Mouse (Mus musculus): ENCODE data around the gene Map4k5. TPM values are rescaled to one million over a fixed set of nuclear protein-coding genes. Genes with fewer than 3 reads are reported as not detected.

Gene Map4k5
- polyA plus RNA-seq, 1 experiment: 107 TPM

GRCm38 (mm10) chr12:69789766-69790529 lies 103.1 kb downstream of the Map4k5 start:
- Histone ChIP-seq H3K9me3 (replicated peaks; ENCODE audit: control insufficient read depth, insufficient read depth, low read length, poor library complexity, severe bottlenecking) (no peaks in the 10 kb centered on the region), H3K4me3 (ENCODE audit: low read depth, low read length) (peak overlapping the region; percentile 62; the same call in 1 of the 2 replicates), H3K27me3 (ENCODE audit: control insufficient read depth, insufficient read depth, low read length, poor library complexity, severe bottlenecking) (no peaks in the 10 kb centered on the region), H3K9ac (ENCODE audit: low read depth, poor library complexity, severe bottlenecking) (no peak overlapping the region), H3K27ac (ENCODE audit: insufficient read depth, low read length) (no peak overlapping the region), H3K36me3 (ENCODE audit: control insufficient read depth, insufficient read depth, low read length, poor library complexity, severe bottlenecking) (no peaks in the 10 kb centered on the region), H3K4me1 (ENCODE audit: control insufficient read depth, insufficient read depth, low read length) (no peaks in the 10 kb centered on the region)
- TF ChIP-seq POLR2A (IDR thresholded peaks at IDR 0.05; ENCODE audit: insufficient read depth, low read length) (no peak), CTCF (IDR thresholded peaks at IDR 0.05; ENCODE audit: low read depth, low read length) (no peak), EP300 (IDR thresholded peaks at IDR 0.05; ENCODE audit: insufficient read depth, low read depth, low read length) (no peak)

GRCm38 (mm10) chr12:69788380-69788779 lies 104.6 kb downstream of the Map4k5 start:
- TF ChIP-seq POLR2A (IDR thresholded peaks at IDR 0.05; ENCODE audit: insufficient read depth, low read length) (no peak), EP300 (IDR thresholded peaks at IDR 0.05; ENCODE audit: insufficient read depth, low read depth, low read length) (no peak), CTCF (IDR thresholded peaks at IDR 0.05; ENCODE audit: low read depth, low read length) (no peak)
- Histone ChIP-seq H3K4me3 (ENCODE audit: low read depth, low read length) (no peak overlapping the region), H3K36me3 (ENCODE audit: control insufficient read depth, insufficient read depth, low read length, poor library complexity, severe bottlenecking) (no peaks in the 10 kb centered on the region), H3K4me1 (ENCODE audit: control insufficient read depth, insufficient read depth, low read length) (peaks cover 2% of the 10 kb centered on the region), H3K9me3 (replicated peaks; ENCODE audit: control insufficient read depth, insufficient read depth, low read length, poor library complexity, severe bottlenecking) (no peaks in the 10 kb centered on the region), H3K27ac (ENCODE audit: insufficient read depth, low read length) (no peak overlapping the region), H3K9ac (ENCODE audit: low read depth, poor library complexity, severe bottlenecking) (no peak overlapping the region), H3K27me3 (ENCODE audit: control insufficient read depth, insufficient read depth, low read length, poor library complexity, severe bottlenecking) (no peaks in the 10 kb centered on the region)

GRCm38 (mm10) chr12:69785471-69785870 lies 107.5 kb downstream of the Map4k5 start:
- H3K9ac ChIP-seq (ENCODE audit: low read depth, poor library complexity, severe bottlenecking): no peak overlapping the region
- TF ChIP-seq CTCF (IDR thresholded peaks at IDR 0.05; ENCODE audit: low read depth, low read length): no peak
- no peak for TF ChIP-seq POLR2A (IDR thresholded peaks at IDR 0.05; ENCODE audit: insufficient read depth, low read length)
- TF ChIP-seq EP300 (IDR thresholded peaks at IDR 0.05; ENCODE audit: insufficient read depth, low read depth, low read length): no peak

GRCm38 (mm10) chr12:69783247-69784025 lies 109.6 kb downstream of the Map4k5 start:
- no peaks in the 10 kb centered on the region for H3K36me3 ChIP-seq (ENCODE audit: control insufficient read depth, insufficient read depth, low read length, poor library complexity, severe bottlenecking)
- no peak overlapping the region for H3K4me3 ChIP-seq (ENCODE audit: low read depth, low read length)
- peaks cover 2% of the 10 kb centered on the region for H3K4me1 ChIP-seq (ENCODE audit: control insufficient read depth, insufficient read depth, low read length)
- TF ChIP-seq EP300 (IDR thresholded peaks at IDR 0.05; ENCODE audit: insufficient read depth, low read depth, low read length) (no peak), CTCF (IDR thresholded peaks at IDR 0.05; ENCODE audit: low read depth, low read length) (no peak), POLR2A (IDR thresholded peaks at IDR 0.05; ENCODE audit: insufficient read depth, low read length) (no peak)
- no peaks in the 10 kb centered on the region for H3K9me3 ChIP-seq (replicated peaks; ENCODE audit: control insufficient read depth, insufficient read depth, low read length, poor library complexity, severe bottlenecking)
- H3K27ac ChIP-seq (ENCODE audit: insufficient read depth, low read length): no peak overlapping the region
- H3K27me3 ChIP-seq (ENCODE audit: control insufficient read depth, insufficient read depth, low read length, poor library complexity, severe bottlenecking): no peaks in the 10 kb centered on the region
- no peak overlapping the region for H3K9ac ChIP-seq (ENCODE audit: low read depth, poor library complexity, severe bottlenecking)

More at GRCm38 (mm10) chr12:69785471-69785870, 107.5 kb downstream of the Map4k5 start:
- Histone ChIP-seq H3K36me3 (ENCODE audit: control insufficient read depth, insufficient read depth, low read length, poor library complexity, severe bottlenecking) (no peaks in the 10 kb centered on the region), H3K9me3 (replicated peaks; ENCODE audit: control insufficient read depth, insufficient read depth, low read length, poor library complexity, severe bottlenecking) (no peaks in the 10 kb centered on the region), H3K27ac (ENCODE audit: insufficient read depth, low read length) (no peak overlapping the region), H3K4me1 (ENCODE audit: control insufficient read depth, insufficient read depth, low read length) (peaks cover 2% of the 10 kb centered on the region), H3K4me3 (ENCODE audit: low read depth, low read length) (no peak overlapping the region), H3K27me3 (ENCODE audit: control insufficient read depth, insufficient read depth, low read length, poor library complexity, severe bottlenecking) (no peaks in the 10 kb centered on the region)

GRCm38 (mm10) chr12:69781935-69782650 lies 110.9 kb downstream of the Map4k5 start:
- Histone ChIP-seq H3K4me1 (ENCODE audit: control insufficient read depth, insufficient read depth, low read length) (peaks cover 2% of the 10 kb centered on the region), H3K9me3 (replicated peaks; ENCODE audit: control insufficient read depth, insufficient read depth, low read length, poor library complexity, severe bottlenecking) (no peaks in the 10 kb centered on the region), H3K36me3 (ENCODE audit: control insufficient read depth, insufficient read depth, low read length, poor library complexity, severe bottlenecking) (no peaks in the 10 kb centered on the region), H3K9ac (ENCODE audit: low read depth, poor library complexity, severe bottlenecking) (no peak overlapping the region), H3K27me3 (ENCODE audit: control insufficient read depth, insufficient read depth, low read length, poor library complexity, severe bottlenecking) (no peaks in the 10 kb centered on the region), H3K4me3 (ENCODE audit: low read depth, low read length) (no peak overlapping the region), H3K27ac (ENCODE audit: insufficient read depth, low read length) (no peak overlapping the region)
- no peak for TF ChIP-seq POLR2A (IDR thresholded peaks at IDR 0.05; ENCODE audit: insufficient read depth, low read length)
- TF ChIP-seq CTCF (IDR thresholded peaks at IDR 0.05; ENCODE audit: low read depth, low read length): no peak
- TF ChIP-seq EP300 (IDR thresholded peaks at IDR 0.05; ENCODE audit: insufficient read depth, low read depth, low read length): no peak

Measured in ES-Bruce4 (cell line).